Mouse (Mus musculus) CH12.LX (cell line): ENCODE data around the gene Magi2. TPM values are rescaled to one million over a fixed set of nuclear protein-coding genes. Genes with fewer than 3 reads are reported as not detected.

ENCODE experiments used
- DNase-seq: peaks from one replicate; pipeline ENCODE4 v3.0.0-alpha.2; 2013; ENCODE audit errors: extremely low read depth
- H3K27ac ChIP-seq: 2 replicates; pipeline ENCODE4 v1.5.1; 2012; ENCODE audit warnings: low read depth, mild to moderate bottlenecking, control low read depth, moderate library complexity; ENCODE audit not compliant: insufficient read depth
- H3K27me3 ChIP-seq: replicated peaks from 2 replicates; pipeline ENCODE3; 2012; ENCODE audit warnings: inconsistent platforms
- H3K36me3 ChIP-seq, 2 experiments: replicated peaks in 1 of 2; 2 replicates each; pipeline versions ENCODE3 to v1.6.1; 2012; ENCODE audit warnings: inconsistent platforms in 1 of 2, low read length in 1 of 2, mild to moderate bottlenecking in 1 of 2, mixed read lengths in 1 of 2, moderate library complexity in 1 of 2; ENCODE audit not compliant: control insufficient read depth in 1 of 2, insufficient read depth in 1 of 2
- H3K4me1 ChIP-seq, 2 experiments: 2 replicates each; pipeline ENCODE4 v1.6.1; 2012; ENCODE audit warnings: inconsistent platforms in 1 of 2, moderate library complexity in 1 of 2; ENCODE audit not compliant: insufficient read depth in 2 of 2, control insufficient read depth in 1 of 2
- H3K4me2 ChIP-seq: 2 replicates; pipeline ENCODE4 v1.6.1; 2012; ENCODE audit warnings: low read depth, mild to moderate bottlenecking, control low read depth; ENCODE audit not compliant: poor library complexity, insufficient read depth, severe bottlenecking
- H3K4me3 ChIP-seq, 3 experiments: fragments of 150-350 bp in 1 of 3; sonication (generic) in 1 of 3; replicated peaks in 1 of 3; 2 replicates each; pipeline versions ENCODE3 to v1.5.1; 2011 to 2012; ENCODE audit warnings: low read depth in 2 of 3, low read length in 2 of 3, mild to moderate bottlenecking in 2 of 3, moderate library complexity in 2 of 3, control low read depth in 1 of 3, improper control_type of control experiment in 1 of 3, inconsistent platforms in 1 of 3, mixed read lengths in 1 of 3; ENCODE audit not compliant: poor library complexity in 1 of 3
- H3K79me2 ChIP-seq: replicated peaks from 2 replicates; pipeline ENCODE4 v1.6.1; 2012; ENCODE audit warnings: mild to moderate bottlenecking, moderate library complexity; ENCODE audit not compliant: control insufficient read depth, poor library complexity, insufficient read depth, severe bottlenecking; ENCODE audit errors: extremely low read depth
- H3K9ac ChIP-seq: 2 replicates; pipeline ENCODE4 v1.6.1; 2012; ENCODE audit warnings: low read depth, mild to moderate bottlenecking, control low read depth, moderate library complexity; ENCODE audit not compliant: insufficient read depth
- H3K9me3 ChIP-seq: replicated peaks from 2 replicates; pipeline ENCODE3; 2012; ENCODE audit warnings: low read length, inconsistent platforms, mixed read lengths
- CHD2 ChIP-seq: IDR thresholded peaks from 2 replicates; pipeline ENCODE4 v1.6.1; 2011; ENCODE audit warnings: low read length, improper control_type of control experiment
- CTCF ChIP-seq, 2 experiments: IDR thresholded peaks in 1 of 2; conservative IDR thresholded peaks in 1 of 2; 2 replicates each; pipeline ENCODE4 v1.5.1; 2011 to 2012; ENCODE audit warnings: low read depth in 2 of 2, low read length in 2 of 2, improper control_type of control experiment in 1 of 2, inconsistent platforms in 1 of 2, mild to moderate bottlenecking in 1 of 2, moderate library complexity in 1 of 2
- EP300 ChIP-seq: IDR thresholded peaks from 2 replicates; pipeline ENCODE4 v1.6.1; 2011; ENCODE audit warnings: low read length, improper control_type of control experiment
- ETS1 ChIP-seq: conservative IDR thresholded peaks from 2 replicates; pipeline ENCODE4 v1.6.1; 2012; ENCODE audit warnings: low read depth, mild to moderate bottlenecking, inconsistent platforms, low read length, improper control_type of control experiment, moderate library complexity
- GABPA ChIP-seq: IDR thresholded peaks from 2 replicates; pipeline ENCODE4 v1.6.1; 2012; ENCODE audit warnings: low read depth, low read length, improper control_type of control experiment, inconsistent platforms; ENCODE audit not compliant: insufficient replicate concordance
- HCFC1 ChIP-seq: IDR thresholded peaks from 2 replicates; pipeline ENCODE4 v1.6.1; 2012; ENCODE audit warnings: low read depth, mild to moderate bottlenecking, inconsistent platforms, low read length, improper control_type of control experiment
- JUN ChIP-seq: IDR thresholded peaks from 2 replicates; pipeline ENCODE4 v1.6.1; 2011; ENCODE audit warnings: low read depth, mild to moderate bottlenecking, low read length, improper control_type of control experiment, moderate library complexity; ENCODE audit not compliant: insufficient read depth
- MAFK ChIP-seq: IDR thresholded peaks from 2 replicates; pipeline ENCODE4 v1.6.1; 2011; ENCODE audit warnings: low read length, improper control_type of control experiment; ENCODE audit not compliant: insufficient replicate concordance
- MAZ ChIP-seq: IDR thresholded peaks from 2 replicates; pipeline ENCODE4 v1.6.1; 2012; ENCODE audit warnings: low read depth, mild to moderate bottlenecking, inconsistent platforms, low read length, improper control_type of control experiment, moderate library complexity
- MXI1 ChIP-seq: IDR thresholded peaks from 2 replicates; pipeline ENCODE4 v1.6.1; 2011; ENCODE audit warnings: mild to moderate bottlenecking, low read depth, low read length, improper control_type of control experiment
- PAX5 ChIP-seq: IDR thresholded peaks from 2 replicates; pipeline ENCODE4 v1.6.1; 2012; ENCODE audit warnings: low read length, inconsistent platforms, mixed read lengths
- POLR2A ChIP-seq: IDR thresholded peaks from 2 replicates; pipeline ENCODE4 v1.6.1; 2011; ENCODE audit warnings: low read depth, mild to moderate bottlenecking, improper control_type of control experiment, low read length
- RCOR1 ChIP-seq: conservative IDR thresholded peaks from 2 replicates; pipeline ENCODE4 v1.6.1; 2012; ENCODE audit warnings: low read depth, mild to moderate bottlenecking, inconsistent platforms, low read length, improper control_type of control experiment
- SIN3A ChIP-seq: IDR thresholded peaks from 2 replicates; pipeline ENCODE4 v1.6.1; 2012; ENCODE audit warnings: low read length, improper control_type of control experiment, inconsistent platforms
- SMC3 ChIP-seq: IDR thresholded peaks from 2 replicates; pipeline ENCODE4 v1.6.1; 2011; ENCODE audit warnings: low read depth, low read length, improper control_type of control experiment
- TCF12 ChIP-seq: IDR thresholded peaks from 2 replicates; pipeline ENCODE4 v1.6.1; 2014; ENCODE audit warnings: low read depth, mild to moderate bottlenecking, inconsistent platforms, low read length, improper control_type of control experiment
- UBTF ChIP-seq: IDR thresholded peaks from 2 replicates; pipeline ENCODE4 v1.6.1; 2012; ENCODE audit warnings: low read depth, mild to moderate bottlenecking, inconsistent platforms, low read length, improper control_type of control experiment, moderate library complexity
- USF1 ChIP-seq: IDR thresholded peaks from 2 replicates; pipeline ENCODE4 v1.6.1; 2014; ENCODE audit warnings: low read depth, mild to moderate bottlenecking, inconsistent platforms, low read length, improper control_type of control experiment
- ZC3H11A ChIP-seq: IDR thresholded peaks from 2 replicates; pipeline ENCODE4 v1.6.1; 2012; ENCODE audit warnings: low read depth, mild to moderate bottlenecking, inconsistent platforms, low read length, improper control_type of control experiment
- ZMIZ1 ChIP-seq: IDR thresholded peaks from 2 replicates; pipeline ENCODE4 v1.6.1; 2012; ENCODE audit warnings: low read depth, mild to moderate bottlenecking, inconsistent platforms, low read length, improper control_type of control experiment
- ZNF384 ChIP-seq: IDR thresholded peaks from 2 replicates; pipeline ENCODE4 v1.6.1; 2012; ENCODE audit warnings: low read depth, low read length, improper control_type of control experiment, inconsistent platforms
- dilution Hi-C: fragments of 300-500 bp; cut with MboI; formaldehyde crosslinking; loops from 2 replicates; pipeline ENCODE4 v1.14.3; 2020; ENCODE audit warnings: low sequenced_read_pairs; ENCODE audit not compliant: extremely low pct_unique_long_range_greater_than_20kb, extremely low pct_ligation_motif_present
- in situ Hi-C: fragments of 300-500 bp; cut with MboI; formaldehyde crosslinking; loops from 3 replicates; pipeline ENCODE4 v1.14.3; 2019; ENCODE audit warnings: low sequenced_read_pairs, low pct_ligation_motif_present, low pct_unique_long_range_greater_than_20kb, mixed read lengths
- polyA plus RNA-seq: library from polyadenylated mRNA; unstranded; fragments of >175 nt; gene quantifications from 2 replicates; pipeline ENCODE4 v1.2.1, GENCODE M21; 2012; ENCODE audit warnings: low read depth; ENCODE audit not compliant: insufficient read length
- total RNA-seq, 2 experiments: library from RNA; depleted of rRNA; stranded (reverse); fragments of 300-350 nt in 1 of 2; fragments of >200 nt in 1 of 2; gene quantifications; 2 replicates each; pipeline ENCODE4 v1.2.3; 2012 to 2014

Gene Magi2
- total and polyA plus RNA-seq, 3 experiments: 0.37 to 0.63 (median 0.42) TPM

DNA sequence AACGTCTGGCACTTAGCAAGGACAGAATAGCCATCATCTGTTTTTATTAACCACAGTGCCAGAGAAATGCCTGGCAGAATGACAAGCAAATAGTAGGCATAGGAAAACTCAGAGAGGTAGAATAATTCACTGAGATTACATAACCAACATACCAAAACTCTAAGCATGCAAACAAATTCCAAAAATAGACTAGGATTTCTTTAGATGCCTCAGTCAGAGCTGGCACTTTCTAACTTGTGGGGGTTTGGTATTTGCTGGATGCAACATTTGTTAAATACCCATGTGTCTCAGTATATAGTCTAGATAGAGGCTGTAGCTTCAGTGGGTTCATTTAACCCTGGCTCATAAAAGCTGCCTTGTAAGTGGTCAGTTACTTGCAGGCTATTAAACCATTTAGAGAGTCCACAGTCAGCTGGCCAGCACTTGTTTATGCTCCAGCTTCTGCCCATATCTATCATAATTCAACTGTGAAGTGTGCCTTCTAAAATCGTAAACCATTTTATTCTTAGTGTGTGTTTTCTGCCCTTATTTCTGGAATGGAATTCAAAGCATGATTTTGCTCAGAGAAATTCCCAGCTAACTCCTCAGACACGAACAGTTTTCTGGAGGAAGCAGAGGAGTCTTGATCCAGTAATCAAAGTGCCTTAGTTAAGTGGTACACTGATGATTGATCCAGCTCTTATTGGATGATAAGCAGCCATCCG, 1219.8 kb downstream of the Magi2 start:
- H3K36me3 ChIP-seq: no peaks in the 10 kb centered on the region
- H3K9me3 ChIP-seq: no peaks in the 10 kb centered on the region
- in situ Hi-C loops: no loop called here
- no peak overlapping the region for H3K27ac ChIP-seq
- H3K9ac ChIP-seq: no peak overlapping the region
- dilution Hi-C loops: no loop called here
- no peaks in the 10 kb centered on the region for H3K79me2 ChIP-seq
- H3K4me3 ChIP-seq: no peak overlapping the region
- TF ChIP-seq HCFC1 (no peak), CTCF (conservative IDR thresholded peaks at IDR 0.05 in 1 of 2, IDR thresholded peaks at IDR 0.05 in 1 of 2; ENCODE audit: low read depth in 2 of 2, low read length in 2 of 2) (no peak), SMC3 (no peak), SIN3A (no peak), EP300 (no peak), JUN (no peak), CHD2 (no peak), USF1 (no peak), ZC3H11A (no peak), PAX5 (no peak), RCOR1 (no peak), UBTF (no peak), MAZ (no peak), GABPA (no peak), TCF12 (no peak), ZMIZ1 (no peak), MXI1 (no peak), ZNF384 (no peak), POLR2A (no peak)
- peaks cover 2 to 6% of the 10 kb centered on the region in 2 experiments; a peak in 3 of 4 replicates for H3K4me1 ChIP-seq
- no peak overlapping the region for H3K4me2 ChIP-seq
- no peaks in the 10 kb centered on the region for H3K27me3 ChIP-seq
- DNase-seq: no peak

DNA sequence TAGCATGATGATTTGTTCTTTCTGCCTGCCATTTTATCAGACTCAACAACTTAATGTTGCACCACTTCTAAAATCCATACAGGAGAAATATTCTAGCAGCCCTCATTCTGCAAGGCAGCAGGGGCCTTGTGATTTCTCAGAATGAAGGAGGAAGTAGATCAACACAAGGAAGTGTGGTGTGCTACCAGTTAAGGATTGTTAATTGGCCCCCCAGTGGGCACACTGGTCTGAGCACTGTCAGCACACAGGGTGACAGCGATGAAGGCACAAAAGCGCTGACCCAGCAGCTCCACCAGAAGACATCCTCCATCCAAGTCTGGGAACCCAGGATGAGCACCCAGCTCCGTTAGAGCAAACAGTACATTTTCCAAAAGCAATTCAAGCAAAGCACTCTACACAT, 1229.3 kb downstream of the Magi2 start:
- H3K79me2 ChIP-seq: no peaks in the 10 kb centered on the region
- dilution Hi-C loops: no loop called here
- H3K9ac ChIP-seq: no peak overlapping the region
- no peak overlapping the region for H3K4me3 ChIP-seq
- no peaks in the 10 kb centered on the region for H3K9me3 ChIP-seq
- DNase-seq: peak; percentile 3
- no peak overlapping the region for H3K4me2 ChIP-seq
- H3K4me1 ChIP-seq: 0 out of 4 replicates have a peak, but pooled peaks cover 0 to 4% of the 10 kb centered on the region in 2 experiments
- in situ Hi-C loops: no loop called here
- no peak overlapping the region for H3K27ac ChIP-seq
- H3K27me3 ChIP-seq: no peaks in the 10 kb centered on the region
- no peaks in the 10 kb centered on the region for H3K36me3 ChIP-seq
- 0 out of 2 replicates have a peak, but pooled peaks have one; percentile 8 for TF ChIP-seq MAFK
- TF ChIP-seq ETS1: no peak
